Mouse (Mus musculus): ENCODE data around the gene Gm12185.
"Not testable (repeated sequence)": the region's sequence is repeated elsewhere in the genome, so short reads cannot be mapped to it uniquely, and the experiment has no call there.

Gene Gm12185

DNA sequence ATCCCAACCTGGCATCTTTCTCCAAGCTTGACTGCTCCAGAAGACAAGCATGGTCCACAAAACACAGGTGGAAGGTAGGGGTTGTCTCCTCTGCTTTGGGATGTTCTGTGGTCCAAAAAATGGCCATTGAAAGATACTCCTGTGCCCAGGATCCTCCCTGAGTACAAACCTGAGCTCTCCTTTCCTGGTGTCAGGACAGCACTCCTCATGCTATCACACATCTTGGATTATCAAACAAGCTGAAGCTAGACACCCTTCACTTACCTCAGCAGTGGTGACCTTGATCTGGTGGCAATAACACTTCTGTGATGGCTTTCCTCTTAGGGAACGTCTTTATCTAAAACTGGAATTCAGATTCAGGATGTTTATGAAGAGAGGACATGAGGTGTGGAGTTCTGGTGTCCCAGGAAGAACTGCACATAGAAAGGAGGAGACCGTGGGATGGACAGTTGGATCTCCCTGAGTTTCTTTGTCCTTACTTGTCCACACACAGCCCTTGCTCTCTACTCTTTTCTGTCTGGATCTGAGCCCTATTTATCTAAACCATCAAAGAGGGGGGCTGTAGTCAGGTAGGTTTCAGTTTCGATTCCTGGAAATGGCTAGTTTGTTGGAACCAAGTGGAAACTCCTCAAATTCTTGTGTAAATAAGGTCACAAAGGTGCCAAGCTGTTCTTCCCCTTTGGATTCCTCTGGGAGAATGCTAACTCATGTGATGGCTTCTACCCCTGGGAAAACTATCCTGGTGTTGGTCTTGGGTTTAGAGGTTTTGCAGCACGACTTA lies at the start of gene Gm12185:
TSS of gene Gm12185 (minus strand) at position 487 of the 781 bp plus-strand sequence.
- not testable (repeated sequence) for DNase-seq (ENCODE audit: low spot score in 2 of 2)

DNA sequence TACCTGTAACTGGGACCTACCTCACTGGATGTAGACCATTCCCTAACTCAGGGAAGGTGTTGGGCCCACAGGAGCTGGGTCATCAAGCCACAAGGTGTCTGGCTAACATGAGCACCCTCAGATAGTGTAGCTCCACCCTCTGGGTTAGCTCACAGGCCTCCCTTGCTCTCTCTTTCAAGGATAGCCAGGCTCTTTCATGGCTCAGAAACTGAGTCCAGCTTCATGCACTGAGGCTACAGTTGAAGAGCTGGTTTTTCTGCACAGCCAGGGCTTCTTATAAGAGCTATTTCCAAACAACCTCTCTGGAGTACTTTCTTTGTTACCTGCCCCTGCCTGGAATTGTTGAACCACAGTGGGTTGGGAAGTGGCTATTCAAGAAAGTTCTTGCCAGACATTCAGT lies 20.0 kb upstream of the Gm12185 start:
- DNase-seq (ENCODE audit: low spot score in 2 of 2) = not testable (repeated sequence)

GRCm38 (mm10) chr11:49006785-49007184 lies 14.8 kb upstream of the Gm12185 start:
- not testable (repeated sequence) for DNase-seq (ENCODE audit: low spot score in 2 of 2)

GRCm38 (mm10) chr11:49006317-49006716 lies 14.3 kb upstream of the Gm12185 start:
- not testable (repeated sequence) for DNase-seq (ENCODE audit: low spot score in 2 of 2)

- DNase-seq (ENCODE audit: low spot score in 2 of 2) = not testable (repeated sequence)
Measured at GRCm38 (mm10) chr11:49000411-49000810, 8.4 kb upstream of the Gm12185 start.

DNA sequence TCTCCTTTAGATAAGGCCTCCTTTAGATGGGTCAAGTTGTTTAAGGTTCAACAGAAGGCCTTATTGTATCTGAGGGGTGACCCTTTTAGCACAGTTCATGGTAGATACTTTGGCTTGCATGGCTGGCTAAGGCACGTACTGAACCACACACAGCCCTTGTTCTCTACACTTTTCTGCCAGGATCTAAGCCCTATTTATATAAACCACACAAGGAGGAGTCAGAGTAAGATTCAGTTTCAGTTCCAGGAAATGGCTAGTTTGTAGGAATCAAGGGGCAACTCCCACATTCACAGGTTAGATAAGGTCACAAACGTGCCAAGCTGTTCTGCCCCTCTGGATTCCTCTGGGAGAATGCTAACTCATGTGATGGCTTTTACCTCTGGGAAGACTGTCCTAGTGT lies 2.0 kb upstream of the Gm12185 start, which contains the start of gene Tgtp1:
TSS of gene Tgtp1 (minus strand) at position 155 of the 400 bp plus-strand sequence.
- not testable (repeated sequence) for DNase-seq (ENCODE audit: low spot score in 2 of 2)

GRCm38 (mm10) chr11:48993296-48993695 lies 1.3 kb upstream of the Gm12185 start:
- not testable (repeated sequence) for DNase-seq (ENCODE audit: low spot score in 2 of 2)

DNA sequence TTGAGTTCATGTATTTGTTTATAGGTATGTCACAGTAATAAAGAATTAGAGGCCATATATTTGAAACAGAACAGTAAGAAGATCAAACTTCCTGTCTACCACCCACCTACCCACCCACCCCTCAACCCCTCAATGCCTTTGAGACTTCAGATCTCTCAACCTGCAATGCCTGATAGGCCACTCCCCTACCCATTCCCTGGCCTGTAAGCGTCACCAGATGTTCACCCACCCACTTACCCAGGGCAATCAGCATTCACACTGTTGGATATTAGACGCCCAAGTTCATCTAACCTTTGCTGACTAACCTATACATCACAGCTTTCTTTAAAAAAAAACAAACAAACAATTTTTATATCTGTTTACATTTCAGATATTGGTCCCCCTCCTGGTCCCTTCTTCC lies 2.0 kb downstream of the Gm12185 start:
- DNase-seq (ENCODE audit: low spot score in 2 of 2) = not testable (repeated sequence)

DNA sequence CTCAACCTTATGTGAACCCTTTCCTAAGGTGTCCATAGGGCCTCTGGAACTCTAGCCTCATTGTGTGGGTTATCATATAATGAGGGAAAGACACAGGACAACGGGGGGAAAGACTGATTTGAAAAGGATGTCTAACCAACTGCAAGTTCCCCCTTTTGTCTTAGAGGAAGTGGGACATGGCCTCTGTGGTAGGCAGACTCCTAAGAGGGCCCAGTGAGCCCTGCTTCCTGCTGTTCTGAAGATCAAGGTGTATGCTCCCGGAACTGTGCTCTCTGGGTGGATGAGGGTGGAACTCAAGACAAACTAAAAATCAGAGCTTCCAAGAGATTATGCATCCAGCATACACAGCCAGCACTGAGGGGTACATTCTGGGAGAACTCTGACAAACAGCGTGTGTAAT lies 3.8 kb downstream of the Gm12185 start:
- not testable (repeated sequence) for DNase-seq (ENCODE audit: low spot score in 2 of 2)

DNA sequence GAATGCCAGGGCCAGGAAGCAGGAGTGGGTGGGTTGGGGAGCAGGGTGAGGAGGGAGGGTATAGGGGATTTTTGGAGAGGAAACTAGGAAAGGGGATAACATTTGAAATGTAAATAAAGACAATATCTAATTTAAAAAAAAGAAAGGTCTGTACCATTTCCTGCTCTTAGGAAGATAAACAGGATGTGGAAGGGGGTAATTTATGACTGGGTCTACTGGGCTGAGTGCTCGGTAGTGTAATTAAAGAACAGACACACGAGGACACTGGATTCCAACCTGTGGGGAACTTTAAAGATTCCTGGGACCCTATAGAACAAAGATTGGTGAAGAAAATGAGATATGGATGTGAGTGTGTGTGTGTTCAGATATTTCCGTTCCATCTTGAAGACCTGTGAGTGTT lies 9.2 kb downstream of the Gm12185 start:
- DNase-seq (ENCODE audit: low spot score in 2 of 2) = not testable (repeated sequence)

DNA sequence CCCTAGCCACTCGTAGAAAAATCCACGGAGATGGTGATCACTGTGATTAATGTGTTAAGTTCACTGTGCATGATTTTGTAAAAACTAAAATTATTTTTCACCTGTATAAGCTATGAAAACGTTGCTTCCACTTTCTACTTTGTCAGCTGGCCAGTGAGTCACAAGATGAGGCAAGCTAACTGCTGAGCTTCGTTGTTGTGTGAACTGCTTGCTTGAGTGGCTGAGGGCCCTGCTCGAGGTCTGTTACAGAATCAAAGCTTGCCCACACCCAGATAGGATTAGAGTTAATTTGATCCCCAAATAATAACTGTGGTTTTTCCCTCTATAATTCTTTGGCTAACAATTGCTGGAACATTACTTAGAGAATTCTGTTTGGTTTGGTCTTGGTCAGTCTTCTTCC lies 12.0 kb downstream of the Gm12185 start:
- DNase-seq (ENCODE audit: low spot score in 2 of 2) = not testable (repeated sequence)

GRCm38 (mm10) chr11:48979251-48979650 lies 12.8 kb downstream of the Gm12185 start, which contains the start of gene 9930111J21Rik1:
Gene 9930111J21Rik1, minus strand, starts transcription at chr11:48979398.
- DNase-seq (ENCODE audit: low spot score in 2 of 2) = not testable (repeated sequence)

DNA sequence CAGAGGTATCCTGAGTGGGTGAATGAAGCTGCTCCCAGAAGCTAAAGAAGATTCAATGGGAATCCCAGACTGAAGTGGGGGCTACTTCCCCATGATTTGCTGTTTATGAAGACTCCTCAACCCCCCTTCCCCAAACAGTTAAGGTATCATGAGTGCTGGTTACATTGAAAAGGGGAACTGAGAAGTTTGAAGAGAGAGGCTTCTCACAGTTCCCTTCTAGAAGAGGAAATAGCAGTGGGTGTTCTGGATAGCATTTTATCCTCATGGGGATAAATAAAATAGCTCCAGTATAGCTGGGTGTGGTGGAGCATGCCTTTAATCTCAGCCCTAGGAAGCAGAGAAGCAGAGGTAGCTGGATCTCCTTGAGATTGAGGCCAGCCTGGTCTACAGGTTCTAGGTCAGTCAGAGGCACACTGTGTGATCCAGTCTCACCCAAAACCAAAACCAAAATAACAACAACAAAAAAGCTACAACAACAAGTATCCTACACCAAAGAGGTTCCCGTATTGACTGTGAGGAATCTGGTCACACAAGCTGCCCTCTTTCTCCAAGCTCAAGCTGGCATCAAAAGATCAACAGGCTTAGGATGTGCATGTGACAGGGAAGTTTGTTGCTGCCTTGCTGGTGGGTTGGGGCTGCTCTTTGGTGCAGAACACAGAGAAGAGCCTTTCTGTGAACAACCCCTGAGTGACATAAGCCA lies 13.6 kb downstream of the Gm12185 start, which contains the start of gene Olfr56:
TSS of gene Olfr56 (plus strand) at position 650 of the 700 bp plus-strand sequence.
- DNase-seq (ENCODE audit: low spot score in 2 of 2) = not testable (repeated sequence)

DNA sequence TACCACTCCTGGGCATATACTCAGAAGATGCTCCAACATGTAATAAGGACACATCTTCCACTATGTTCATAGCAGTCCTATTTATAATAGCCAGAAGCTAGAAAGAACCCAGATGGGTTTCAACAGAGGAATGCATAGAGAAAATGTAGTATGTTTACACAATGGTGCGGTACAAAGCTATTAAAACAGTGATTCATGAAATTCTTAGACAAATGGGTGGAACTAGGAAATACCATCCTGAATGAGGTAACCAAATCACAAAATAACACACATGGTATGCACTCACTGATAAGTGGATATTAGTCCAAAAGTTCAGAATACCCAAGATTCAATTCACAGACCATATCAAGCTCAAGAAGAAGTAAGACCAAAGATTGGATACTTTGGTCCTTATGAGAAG lies 17.3 kb downstream of the Gm12185 start:
- DNase-seq (ENCODE audit: low spot score in 2 of 2) = not testable (repeated sequence)

DNA sequence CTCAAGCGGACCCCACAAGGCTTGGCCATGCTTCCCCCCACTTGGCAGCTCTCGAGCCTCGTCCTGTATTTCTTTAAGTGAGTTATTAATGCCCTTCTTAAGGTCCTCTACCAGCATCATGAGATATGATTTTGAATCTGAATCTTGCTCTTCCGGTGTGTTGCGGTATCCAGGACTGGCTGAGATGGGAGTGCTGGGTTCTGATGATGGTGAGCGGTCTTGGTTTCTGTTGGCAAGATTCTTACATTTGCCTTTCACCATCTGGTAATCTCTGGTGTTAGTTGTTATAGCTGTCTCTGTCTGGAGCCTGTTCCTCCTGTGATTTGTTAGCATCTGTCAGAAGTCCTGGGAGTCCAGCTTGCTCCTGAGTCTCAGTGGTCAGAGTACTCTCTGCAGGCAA lies 45.9 kb downstream of the Gm12185 start, which contains the start of gene Psme2b:
TSS of gene Psme2b (minus strand) at position 101 of the 400 bp plus-strand sequence.
- not testable (repeated sequence) for DNase-seq (ENCODE audit: low spot score in 2 of 2)

GRCm38 (mm10) chr11:48939286-48939685 lies 52.7 kb downstream of the Gm12185 start:
- DNase-seq (ENCODE audit: low spot score in 2 of 2) = not testable (repeated sequence)

GRCm38 (mm10) chr11:48935291-48935690 lies 56.7 kb downstream of the Gm12185 start:
- DNase-seq (ENCODE audit: low spot score in 2 of 2) = not testable (repeated sequence)

- not testable (repeated sequence) for DNase-seq (ENCODE audit: low spot score in 2 of 2)
Measured at GRCm38 (mm10) chr11:48933923-48934322, 58.1 kb downstream of the Gm12185 start.

DNA sequence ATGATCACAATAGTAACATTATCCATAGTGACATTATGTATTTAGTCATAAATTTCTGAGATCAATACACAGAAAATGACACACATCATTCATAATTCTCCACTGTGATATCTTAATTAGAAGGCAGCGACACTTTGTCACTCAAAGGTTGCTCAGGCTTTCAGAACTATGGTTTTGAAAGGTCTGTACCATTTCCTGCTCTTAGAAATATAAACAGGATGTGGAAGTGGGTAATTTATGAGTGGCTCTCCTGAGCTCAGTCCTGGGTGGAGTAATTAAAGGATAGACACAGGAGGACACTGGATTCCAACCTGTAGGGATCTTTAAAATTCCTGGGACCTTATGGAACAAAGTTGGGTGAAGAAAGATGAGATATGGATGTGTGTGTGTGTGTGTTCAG lies 58.6 kb downstream of the Gm12185 start:
- DNase-seq (ENCODE audit: low spot score in 2 of 2) = not testable (repeated sequence)

DNA sequence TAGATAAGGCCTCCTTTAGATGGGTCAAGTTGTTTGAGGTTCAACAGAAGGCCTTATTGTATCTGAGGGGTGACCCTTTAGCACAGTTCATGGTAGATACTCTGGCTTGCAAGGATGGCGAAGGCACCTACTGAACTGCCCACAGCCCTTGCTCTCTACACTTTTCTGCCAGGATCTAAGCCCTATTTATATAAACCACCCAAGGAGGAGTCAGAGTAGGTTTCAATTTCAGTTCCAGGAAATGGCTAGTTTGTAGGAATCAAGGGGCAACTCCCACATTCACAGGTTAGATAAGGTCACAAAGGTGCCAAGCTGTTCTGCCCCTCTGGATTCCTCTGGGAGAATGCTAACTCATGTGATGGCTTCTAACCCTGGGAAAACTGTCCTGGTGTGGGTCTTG lies 64.0 kb downstream of the Gm12185 start:
- not testable (repeated sequence) for DNase-seq (ENCODE audit: low spot score in 2 of 2)

- DNase-seq (ENCODE audit: low spot score in 2 of 2) = not testable (repeated sequence)
Measured at GRCm38 (mm10) chr11:48926437-48926836, 65.6 kb downstream of the Gm12185 start.

DNA sequence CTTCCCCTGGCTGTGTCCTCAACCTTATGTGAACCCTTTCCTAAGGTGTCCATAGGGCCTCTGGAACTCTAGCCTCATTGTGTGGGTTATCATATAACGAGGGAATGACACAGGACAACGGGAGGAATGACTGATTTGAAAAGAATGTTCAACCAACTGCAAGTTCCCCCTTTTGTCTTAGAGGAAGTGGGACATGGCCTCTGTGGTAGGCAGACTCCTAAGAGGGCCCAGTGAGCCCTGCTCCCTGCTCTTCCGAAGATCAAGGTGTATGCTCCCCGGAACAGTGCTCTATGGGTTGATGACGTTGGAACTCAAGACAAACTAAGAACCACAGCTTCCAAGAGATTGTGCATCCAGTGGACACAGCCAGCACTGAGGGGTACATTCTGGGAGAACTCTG lies 68.2 kb downstream of the Gm12185 start:
- DNase-seq (ENCODE audit: low spot score in 2 of 2) = not testable (repeated sequence)

Measured in right cerebral cortex, postnatal 36 days (tissue).